Comparison of ENCODE assay signal across 10 mouse cellular contexts in the genomic region with DNA sequence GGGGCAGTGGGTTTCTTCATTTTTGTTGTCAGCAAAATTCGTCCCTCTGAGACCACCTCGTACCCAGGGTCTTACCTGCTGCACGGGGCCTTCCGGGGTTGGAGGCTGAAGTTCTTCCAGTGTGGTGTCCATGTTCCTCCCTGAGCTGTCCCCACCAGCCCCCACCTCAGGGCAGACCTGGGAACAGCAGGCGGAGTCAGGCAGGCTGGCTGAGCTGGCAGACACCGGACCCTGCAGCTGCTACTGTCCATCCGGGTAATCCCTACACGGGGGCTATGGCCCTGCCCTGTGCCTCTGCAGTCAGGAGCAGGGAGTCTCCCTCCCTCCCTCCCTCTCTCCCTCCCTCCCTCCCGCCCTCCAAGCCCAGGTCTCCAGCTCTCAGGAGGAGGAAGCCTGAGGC. TPM values are rescaled to one million over a fixed set of nuclear protein-coding genes. Genes with fewer than 3 reads are reported as not detected.
DNase-seq lines count a peak whose midpoint lies in the region; ATAC-seq lines count a peak whose summit lies in the region.
"Had no signal": no experiment of that assay in that cellular context is flagged by ENCODE, and none has a peak within 500 bp of the region (broad histone marks: within the 10 kb centered on the region; RNA-seq: fewer than 3 reads in every experiment).

No protein-coding gene starts in this region.

- H3K27ac ChIP-seq in heart, embryonic 14.5 days (replicated peaks in 1 of 2; ENCODE audit: control insufficient read depth in 1 of 2, insufficient read depth in 1 of 2, low read depth in 2 of 2, low read length in 2 of 2), result no peak overlapping the region
- H3K27ac ChIP-seq in midbrain, embryonic 11.5 days (ENCODE audit: low read depth, low read length), result no peak overlapping the region
- H3K27ac ChIP-seq in midbrain, embryonic 16.5 days (ENCODE audit: low read length), result no peak overlapping the region
- H3K27ac ChIP-seq: neural tube, embryonic 12.5 days had no signal

- peaks cover 9 to 23% of the 10 kb centered on the region in 2 experiments; a peak in 2 of 4 replicates for H3K4me1 ChIP-seq in heart, embryonic 14.5 days (ENCODE audit: control insufficient read depth in 2 of 2, insufficient read depth in 2 of 2, low read length in 2 of 2)
- peaks cover 15% of the 10 kb centered on the region for H3K4me1 ChIP-seq in midbrain, embryonic 11.5 days (ENCODE audit: control insufficient read depth, insufficient read depth, low read length)
- peaks cover 15% of the 10 kb centered on the region for H3K4me1 ChIP-seq in midbrain, embryonic 16.5 days (ENCODE audit: control insufficient read depth, insufficient read depth, low read length)

- 20% methylated on average over 8 of the region's 9 CpGs for WGBS in heart, embryonic 14.5 days
- WGBS in midbrain, embryonic 11.5 days, result 34% methylated on average over 8 of the region's 9 CpGs
- WGBS in midbrain, embryonic 16.5 days, result 33% methylated on average over 8 of the region's 9 CpGs

- no peaks in the 10 kb centered on the region for H3K9me3 ChIP-seq in heart, embryonic 14.5 days (ENCODE audit: control insufficient read depth, low read length)
- H3K9me3 ChIP-seq in midbrain, embryonic 11.5 days (ENCODE audit: control insufficient read depth, low read length), result no peaks in the 10 kb centered on the region
- H3K9me3 ChIP-seq in midbrain, embryonic 16.5 days (replicated peaks; ENCODE audit: control insufficient read depth, low read length, poor library complexity, severe bottlenecking), result no peaks in the 10 kb centered on the region
- H3K9me3 ChIP-seq: liver, embryonic 13.5 days; neural tube, embryonic 12.5 days had no signal

- 0 out of 2 replicates have a peak overlapping the region, but pooled peaks have one; percentile 34 for H3K9ac ChIP-seq in heart, embryonic 14.5 days (ENCODE audit: low read length)
- H3K9ac ChIP-seq in midbrain, embryonic 11.5 days (ENCODE audit: low read length), result no peak overlapping the region
- H3K9ac ChIP-seq in midbrain, embryonic 16.5 days (ENCODE audit: low read depth, low read length), result no peak overlapping the region
- H3K9ac ChIP-seq: liver, embryonic 13.5 days; neural tube, embryonic 12.5 days had no signal

- no peaks in the 10 kb centered on the region for H3K27me3 ChIP-seq in heart, embryonic 14.5 days (ENCODE audit: control insufficient read depth, insufficient read depth, low read length)
- H3K27me3 ChIP-seq in midbrain, embryonic 11.5 days (ENCODE audit: control insufficient read depth, insufficient read depth, low read length), result no peaks in the 10 kb centered on the region
- no peaks in the 10 kb centered on the region for H3K27me3 ChIP-seq in midbrain, embryonic 16.5 days (ENCODE audit: control insufficient read depth, insufficient read depth, low read depth, low read length)
- H3K27me3 ChIP-seq: liver, embryonic 13.5 days; neural tube, embryonic 12.5 days had no signal

- peak overlapping the region; percentile 0; the same call in 1 of the 2 replicates for H3K4me2 ChIP-seq in heart, embryonic 14.5 days (ENCODE audit: low read length)
- no peak overlapping the region for H3K4me2 ChIP-seq in midbrain, embryonic 11.5 days
- no peak overlapping the region for H3K4me2 ChIP-seq in midbrain, embryonic 16.5 days (ENCODE audit: low read length)
- H3K4me2 ChIP-seq: liver, embryonic 13.5 days; neural tube, embryonic 12.5 days had no signal

- intact Hi-C loops in heart, postnatal 36 days (cut with DNase I), result no loop called here

- DNase-seq in heart, postnatal 36 days, result no peak
- DNase-seq in midbrain, embryonic 11.5 days (ENCODE audit: low spot score, missing footprints), result no peak
- DNase-seq in gastrocnemius, postnatal 4 days (ENCODE audit: low spot score in 2 of 2), result peak; percentile 48 to 79
- DNase-seq in skeletal muscle tissue, adult 2 months (ENCODE audit: low read depth, low spot score), result peak; percentile 95
- DNase-seq in right cerebral cortex, postnatal 10 days (ENCODE audit: low spot score in 2 of 2), result no peak
- DNase-seq in adipocyte (ENCODE audit: low spot score), result no peak
- DNase-seq: liver, embryonic 13.5 days had no signal

- H3K36me3 ChIP-seq in heart, embryonic 14.5 days (ENCODE audit: control insufficient read depth, insufficient read depth, low read length), result peaks cover 49% of the 10 kb centered on the region
- H3K36me3 ChIP-seq in midbrain, embryonic 11.5 days (ENCODE audit: control insufficient read depth, insufficient read depth, low read length), result peaks cover 10% of the 10 kb centered on the region
- H3K36me3 ChIP-seq in midbrain, embryonic 16.5 days (ENCODE audit: control insufficient read depth, insufficient read depth, low read length), result peaks cover 9% of the 10 kb centered on the region

- peak overlapping the region in 1 of 2 experiments; percentile 7; a peak in 1 of 4 replicates for H3K4me3 ChIP-seq in heart, embryonic 14.5 days (ENCODE audit: control insufficient read depth in 1 of 2, insufficient read depth in 1 of 2, low read depth in 1 of 2, low read length in 2 of 2)
- no peak overlapping the region for H3K4me3 ChIP-seq in midbrain, embryonic 11.5 days (ENCODE audit: low read depth, low read length)
- no peak overlapping the region for H3K4me3 ChIP-seq in midbrain, embryonic 16.5 days (ENCODE audit: low read depth, low read length)
- H3K4me3 ChIP-seq: liver, embryonic 13.5 days; neural tube, embryonic 12.5 days had no signal

- ATAC-seq in heart, embryonic 14.5 days (ENCODE audit: insufficient number of reproducible peaks, insufficient read depth, low FRiP score, low read depth), result no peak
- peak; percentile 20; the same call in 1 of the 2 replicates for ATAC-seq in midbrain, embryonic 11.5 days (ENCODE audit: low FRiP score)
- ATAC-seq in midbrain, embryonic 16.5 days, result no peak

RNA-seq across cellular contexts. Expression of gene Thap3, which starts 5.2 kb away (rescaled TPM):
- polyA plus RNA-seq in heart, embryonic 14.5 days (2014; fragmentation: Nextera tagmentation; extraction: Ambion mirVana), result 24.0 and 26.5 TPM in 2 replicates
- 10 to 100 TPM; 12.8 to 12.9 TPM for total RNA-seq in heart, postnatal 36 days (2021)
- 21.9 and 24.6 TPM in 2 replicates for polyA plus RNA-seq in midbrain, embryonic 11.5 days (2014; fragmentation: Nextera tagmentation; extraction: Ambion mirVana)
- 30.9 and 33.9 TPM in 2 replicates for polyA plus RNA-seq in midbrain, embryonic 16.5 days (2015; fragmentation: Nextera tagmentation; extraction: Ambion mirVana)
- 10 to 100 TPM; 45.3 to 48.9 TPM for total RNA-seq in gastrocnemius, postnatal 4 days (2021)

RNA-seq across cellular contexts. Expression of gene Phf13, which starts 12.5 kb away (rescaled TPM):
- polyA plus RNA-seq in heart, embryonic 14.5 days (2014; fragmentation: Nextera tagmentation; extraction: Ambion mirVana), result 14.6 and 14.8 TPM in 2 replicates
- 1 to 10 TPM; 6.4 to 7.0 TPM for total RNA-seq in heart, postnatal 36 days (2021)
- 21.5 and 22.9 TPM in 2 replicates for polyA plus RNA-seq in midbrain, embryonic 11.5 days (2014; fragmentation: Nextera tagmentation; extraction: Ambion mirVana)
- 21.2 and 24.4 TPM in 2 replicates for polyA plus RNA-seq in midbrain, embryonic 16.5 days (2015; fragmentation: Nextera tagmentation; extraction: Ambion mirVana)
- 10 to 100 TPM; 13.9 to 16.1 TPM for total RNA-seq in gastrocnemius, postnatal 4 days (2021)

RNA-seq across cellular contexts. Expression of gene Klhl21, which starts 25.0 kb away (rescaled TPM):
- 17.8 and 19.3 TPM in 2 replicates for polyA plus RNA-seq in heart, embryonic 14.5 days (2014; fragmentation: Nextera tagmentation; extraction: Ambion mirVana)
- 10 to 100 TPM; 86.2 to 91.5 TPM for total RNA-seq in heart, postnatal 36 days (2021)
- polyA plus RNA-seq in midbrain, embryonic 11.5 days (2014; fragmentation: Nextera tagmentation; extraction: Ambion mirVana), result 2.0 and 2.6 TPM in 2 replicates
- 3.0 and 3.4 TPM in 2 replicates for polyA plus RNA-seq in midbrain, embryonic 16.5 days (2015; fragmentation: Nextera tagmentation; extraction: Ambion mirVana)
- total RNA-seq in gastrocnemius, postnatal 4 days (2021), result 10 to 100 TPM; 37.2 to 38.9 TPM

RNA-seq across cellular contexts. Expression of gene Zbtb48, which starts 43.9 kb away (rescaled TPM):
- 11.5 and 15.8 TPM in 2 replicates for polyA plus RNA-seq in heart, embryonic 14.5 days (2014; fragmentation: Nextera tagmentation; extraction: Ambion mirVana)
- 1 to 10 TPM; 3.5 to 4.4 TPM for total RNA-seq in heart, postnatal 36 days (2021)
- polyA plus RNA-seq in midbrain, embryonic 11.5 days (2014; fragmentation: Nextera tagmentation; extraction: Ambion mirVana), result 21.1 and 22.5 TPM in 2 replicates
- polyA plus RNA-seq in midbrain, embryonic 16.5 days (2015; fragmentation: Nextera tagmentation; extraction: Ambion mirVana), result 19.3 and 21.5 TPM in 2 replicates
- 1 to 10 TPM; 5.5 to 5.7 TPM for total RNA-seq in gastrocnemius, postnatal 4 days (2021)

RNA-seq across cellular contexts. Expression of gene Dnajc11, which starts 50.1 kb away (rescaled TPM):
- 51.8 and 54.6 TPM in 2 replicates for polyA plus RNA-seq in heart, embryonic 14.5 days (2014; fragmentation: Nextera tagmentation; extraction: Ambion mirVana)
- 10 to 100 TPM; 72.7 to 88.8 TPM for total RNA-seq in heart, postnatal 36 days (2021)
- 79.3 and 86.8 TPM in 2 replicates for polyA plus RNA-seq in midbrain, embryonic 11.5 days (2014; fragmentation: Nextera tagmentation; extraction: Ambion mirVana)
- polyA plus RNA-seq in midbrain, embryonic 16.5 days (2015; fragmentation: Nextera tagmentation; extraction: Ambion mirVana), result 81.3 and 81.6 TPM in 2 replicates
- total RNA-seq in gastrocnemius, postnatal 4 days (2021), result 10 to 100 TPM; 60.8 to 81.1 TPM

Comparison
In these comparisons a context has a peak if more than half of its experiments do, and no peak if none do; other contexts are left out.
1. DNase-seq: peak in gastrocnemius, postnatal 4 days (2 of 2) and skeletal muscle tissue, adult 2 months (single experiment); none in heart, postnatal 36 days (0 of 2), midbrain, embryonic 11.5 days (single experiment), right cerebral cortex, postnatal 10 days (0 of 2) and adipocyte (single experiment).